Mouse (Mus musculus) left cerebral cortex, postnatal 14 days (tissue): ENCODE measurements at regions not wholly inside any gene's neighbourhood (a gene's known extent, or its start where the extent isn't known, plus 50 kb on each side); places are given as distances from the start of the nearest gene placed in this dataset.
"Not testable (repeated sequence)": the region's sequence is repeated elsewhere in the genome, so short reads cannot be mapped to it uniquely, and the experiment has no call there.

Source experiments
- DNase-seq, 2 experiments: peaks; one replicate each; pipeline ENCODE4 v3.0.0; 2021 to 2022; ENCODE audit warnings: low spot score in 2 of 2, mixed read lengths in 1 of 2
- intact Hi-C: fragments of 180-260 bp; cut with DNase I; formaldehyde crosslinking; loops from one replicate; pipeline ENCODE4 v1.15.1; 2025

GRCm38 (mm10) chr7:111856977-111857376 is 77.2 kb upstream of the Galnt18 start:
- intact Hi-C loops, result no loop called here
- no peak for DNase-seq

GRCm38 (mm10) chr7:111855309-111855708 is 75.5 kb upstream of the Galnt18 start:
- DNase-seq, result no peak
- intact Hi-C loops, result no loop called here

- intact Hi-C loops, result no loop called here
- DNase-seq, result no peak
Measured at GRCm38 (mm10) chr7:111846417-111846816, 66.6 kb upstream of the Galnt18 start.

GRCm38 (mm10) chr7:111843715-111844114 is 63.9 kb upstream of the Galnt18 start:
- DNase-seq, result no peak
- intact Hi-C loops, result no loop called here

GRCm38 (mm10) chr7:111840826-111841225 is 61.0 kb upstream of the Galnt18 start:
- intact Hi-C loops, result no loop called here
- DNase-seq, result no peak

- intact Hi-C loops, result no loop called here
- no peak for DNase-seq
Measured at GRCm38 (mm10) chr7:111838162-111838561, 58.4 kb upstream of the Galnt18 start.

GRCm38 (mm10) chr7:111834356-111834755 is 54.6 kb upstream of the Galnt18 start:
- intact Hi-C loops, result not testable (repeated sequence)

GRCm38 (mm10) chr7:111829931-111830330 is 50.2 kb upstream of the Galnt18 start:
- intact Hi-C loops, result no loop called here
- no peak for DNase-seq

More at GRCm38 (mm10) chr7:111834356-111834755, 54.6 kb upstream of the Galnt18 start:
- DNase-seq, result not testable (repeated sequence)
